13 mouse cellular contexts compared by ENCODE assay signal in the genomic region with DNA sequence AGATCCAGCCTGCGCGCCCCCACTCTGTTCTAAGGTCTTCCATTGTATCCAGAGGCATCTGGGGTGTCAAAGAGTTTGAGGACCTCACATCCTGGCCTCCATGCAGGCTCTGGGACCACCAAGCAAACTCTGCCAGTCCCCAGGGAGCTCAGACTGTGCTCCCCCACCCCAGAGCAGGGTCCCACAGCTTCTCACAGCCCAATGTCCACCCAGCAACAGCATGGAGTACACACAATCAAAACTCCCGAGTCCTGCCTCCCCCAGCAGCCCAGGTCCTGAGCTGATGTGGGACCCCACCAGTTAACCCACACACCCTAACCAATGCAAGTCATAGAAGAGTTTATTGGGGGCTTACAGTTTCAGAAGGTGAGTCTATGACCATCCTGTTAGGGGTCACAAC.
"Had no signal": no experiment of that assay in that cellular context is flagged by ENCODE, and none has a peak within 500 bp of the region (broad histone marks: within the 10 kb centered on the region; RNA-seq: fewer than 3 reads in every experiment).

No protein-coding gene starts in this region.

- DNase-seq: kidney, adult 18-20 months; kidney, postnatal 25 days; liver, embryonic 13.5 days; lung, adult 18-20 months; thymus, adult 18-20 months; thymus, postnatal 14 days had no signal

- H3K27ac ChIP-seq: kidney, embryonic 15.5 days; left cerebral cortex, adult 2 months; limb, embryonic 15.5 days; liver, embryonic 13.5 days; midbrain, embryonic 12.5 days; stomach, embryonic 15.5 days had no signal

- H3K4me1 ChIP-seq: kidney, embryonic 15.5 days; limb, embryonic 15.5 days; liver, embryonic 13.5 days; midbrain, embryonic 12.5 days; stomach, embryonic 15.5 days had no signal

- H3K36me3 ChIP-seq: kidney, embryonic 15.5 days; limb, embryonic 15.5 days; liver, embryonic 13.5 days; midbrain, embryonic 12.5 days; stomach, embryonic 15.5 days had no signal

- H3K27me3 ChIP-seq: kidney, embryonic 15.5 days; limb, embryonic 15.5 days; liver, embryonic 13.5 days; midbrain, embryonic 12.5 days; stomach, embryonic 15.5 days had no signal

- H3K9ac ChIP-seq: kidney, embryonic 15.5 days; limb, embryonic 15.5 days; liver, embryonic 13.5 days; midbrain, embryonic 12.5 days; stomach, embryonic 15.5 days had no signal

- H3K9me3 ChIP-seq: kidney, embryonic 15.5 days; limb, embryonic 15.5 days; liver, embryonic 13.5 days; midbrain, embryonic 12.5 days; stomach, embryonic 15.5 days had no signal

- H3K4me3 ChIP-seq: kidney, embryonic 15.5 days; left cerebral cortex, adult 2 months; limb, embryonic 15.5 days; liver, embryonic 13.5 days; midbrain, embryonic 12.5 days; stomach, embryonic 15.5 days had no signal

- ATAC-seq: inflammation-experienced regulatory T-cells, adult 6 months; midbrain, embryonic 16.5 days had no signal

- H3K4me2 ChIP-seq: kidney, embryonic 15.5 days; limb, embryonic 15.5 days; liver, embryonic 13.5 days; midbrain, embryonic 12.5 days; stomach, embryonic 15.5 days had no signal
